Mouse (Mus musculus): Measurements from ENCODE around the gene Mybl2. TPM values are rescaled to one million over a fixed set of nuclear protein-coding genes. Genes with fewer than 3 reads are reported as not detected.

Gene Mybl2
- polyA plus RNA-seq (2015; fragmentation: Nextera tagmentation; extraction: Ambion mirVana) = 46.9 and 49.9 TPM in 2 replicates

- no peaks in the 10 kb centered on the region for H3K27me3 ChIP-seq
- H3K9me3 ChIP-seq (replicated peaks) = no peaks in the 10 kb centered on the region
- under 1% methylated on average over 48 of the region's 48 CpGs for WGBS (ENCODE audit: insufficient replicate concordance)
- H3K9ac ChIP-seq = peak within 1 kb of the TSS; percentile 91
- peak within 1 kb of the TSS; percentile 94 for H3K4me3 ChIP-seq (replicated peaks)
- ATAC-seq (ENCODE audit: insufficient read depth) = peak; percentile 95
- peak within 1 kb of the TSS; percentile 99 for H3K4me2 ChIP-seq
- peak within 1 kb of the TSS; percentile 89 for H3K27ac ChIP-seq (replicated peaks)
- H3K36me3 ChIP-seq (replicated peaks) = peaks cover 8% of the 10 kb centered on the region
- peaks cover 56% of the 10 kb centered on the region for H3K4me1 ChIP-seq (replicated peaks)
These were observed at the start of gene Mybl2 for GRCm38 (mm10) chr2:163054335-163054840. Gene Mybl2, plus strand, starts transcription at chr2:163054687.

- Histone ChIP-seq H3K36me3 (replicated peaks) (no peaks in the 10 kb centered on the region), H3K9ac (no peak overlapping the region), H3K4me1 (replicated peaks) (no peaks in the 10 kb centered on the region), H3K4me2 (no peak overlapping the region), H3K4me3 (replicated peaks) (no peak overlapping the region), H3K9me3 (replicated peaks) (no peaks in the 10 kb centered on the region), H3K27ac (replicated peaks) (no peak overlapping the region), H3K27me3 (no peaks in the 10 kb centered on the region)
- 52% methylated on average over 4 of the region's 4 CpGs for WGBS (ENCODE audit: insufficient replicate concordance)
- no peak for ATAC-seq (ENCODE audit: insufficient read depth)
These were observed 47.2 kb upstream of the Mybl2 start for GRCm38 (mm10) chr2:163007299-163007698.

- peak; percentile 95 for ATAC-seq (ENCODE audit: insufficient read depth)
- Histone ChIP-seq H3K27ac (replicated peaks) (peak within 1 kb of the TSS; percentile 66), H3K27me3 (no peaks in the 10 kb centered on the region), H3K4me1 (replicated peaks) (peaks cover 17% of the 10 kb centered on the region), H3K4me2 (peak within 1 kb of the TSS; percentile 75), H3K4me3 (replicated peaks) (peak within 1 kb of the TSS; percentile 96), H3K36me3 (replicated peaks) (no peaks in the 10 kb centered on the region), H3K9ac (peak within 1 kb of the TSS; percentile 78), H3K9me3 (replicated peaks) (no peaks in the 10 kb centered on the region)
- under 1% methylated on average over 57 of the region's 57 CpGs for WGBS (ENCODE audit: insufficient replicate concordance)
These were observed 37.4 kb upstream of the Mybl2 start, which contains the start of gene Ift52 for GRCm38 (mm10) chr2:163016916-163017743. Gene Ift52, plus strand, starts transcription at chr2:163017354.

GRCm38 (mm10) chr2:163031289-163031688, 23.2 kb upstream of the Mybl2 start:
- 66% methylated on average over 5 of the region's 5 CpGs for WGBS (ENCODE audit: insufficient replicate concordance)
- no peak for ATAC-seq (ENCODE audit: insufficient read depth)
- Histone ChIP-seq H3K4me3 (replicated peaks) (no peak overlapping the region), H3K9me3 (replicated peaks) (no peaks in the 10 kb centered on the region), H3K4me1 (replicated peaks) (no peaks in the 10 kb centered on the region), H3K27ac (replicated peaks) (no peak overlapping the region), H3K36me3 (replicated peaks) (peaks cover 75% of the 10 kb centered on the region), H3K4me2 (no peak overlapping the region), H3K9ac (no peak overlapping the region), H3K27me3 (no peaks in the 10 kb centered on the region)

GRCm38 (mm10) chr2:163031757-163032156, 22.7 kb upstream of the Mybl2 start:
- Histone ChIP-seq H3K4me3 (replicated peaks) (no peak overlapping the region), H3K4me2 (no peak overlapping the region), H3K9me3 (replicated peaks) (no peaks in the 10 kb centered on the region), H3K36me3 (replicated peaks) (peaks cover 75% of the 10 kb centered on the region), H3K27ac (replicated peaks) (no peak overlapping the region), H3K9ac (no peak overlapping the region), H3K4me1 (replicated peaks) (no peaks in the 10 kb centered on the region), H3K27me3 (no peaks in the 10 kb centered on the region)
- 59% methylated on average over 2 of the region's 2 CpGs for WGBS (ENCODE audit: insufficient replicate concordance)
- ATAC-seq (ENCODE audit: insufficient read depth) = no peak

GRCm38 (mm10) chr2:163032622-163033021, 21.9 kb upstream of the Mybl2 start:
- Histone ChIP-seq H3K9me3 (replicated peaks) (no peaks in the 10 kb centered on the region), H3K9ac (no peak overlapping the region), H3K27me3 (no peaks in the 10 kb centered on the region), H3K27ac (replicated peaks) (no peak overlapping the region), H3K4me2 (no peak overlapping the region), H3K36me3 (replicated peaks) (peaks cover 74% of the 10 kb centered on the region), H3K4me3 (replicated peaks) (no peak overlapping the region), H3K4me1 (replicated peaks) (no peaks in the 10 kb centered on the region)
- 42% methylated on average over 4 of the region's 4 CpGs for WGBS (ENCODE audit: insufficient replicate concordance)
- no peak for ATAC-seq (ENCODE audit: insufficient read depth)

GRCm38 (mm10) chr2:163039940-163040339, 14.5 kb upstream of the Mybl2 start:
- no peak for ATAC-seq (ENCODE audit: insufficient read depth)
- no peak overlapping the region for H3K9ac ChIP-seq
- WGBS (ENCODE audit: insufficient replicate concordance) = 42% methylated on average over 7 of the region's 7 CpGs
- H3K27me3 ChIP-seq = no peaks in the 10 kb centered on the region
- no peaks in the 10 kb centered on the region for H3K4me1 ChIP-seq (replicated peaks)
- no peak overlapping the region for H3K4me3 ChIP-seq (replicated peaks)
- no peak overlapping the region for H3K27ac ChIP-seq (replicated peaks)
- H3K36me3 ChIP-seq (replicated peaks) = peaks cover 74% of the 10 kb centered on the region
- no peaks in the 10 kb centered on the region for H3K9me3 ChIP-seq (replicated peaks)
- no peak overlapping the region for H3K4me2 ChIP-seq

GRCm38 (mm10) chr2:163048125-163048524, 6.4 kb upstream of the Mybl2 start:
- H3K4me1 ChIP-seq (replicated peaks) = peaks cover 8% of the 10 kb centered on the region; the same call in 1 of the 2 replicates
- H3K4me3 ChIP-seq (replicated peaks) = no peak overlapping the region
- H3K9ac ChIP-seq = no peak overlapping the region
- H3K9me3 ChIP-seq (replicated peaks) = no peaks in the 10 kb centered on the region
- H3K4me2 ChIP-seq = peak overlapping the region; percentile 45
- no peak overlapping the region for H3K27ac ChIP-seq (replicated peaks)
- H3K27me3 ChIP-seq = no peaks in the 10 kb centered on the region
- 2% methylated on average over 10 of the region's 10 CpGs for WGBS (ENCODE audit: insufficient replicate concordance)
- ATAC-seq (ENCODE audit: insufficient read depth) = no peak
- peaks cover 34% of the 10 kb centered on the region for H3K36me3 ChIP-seq (replicated peaks)

GRCm38 (mm10) chr2:163049116-163049515, 5.4 kb upstream of the Mybl2 start:
- ATAC-seq (ENCODE audit: insufficient read depth) = no peak
- no peaks in the 10 kb centered on the region for H3K27me3 ChIP-seq
- no peak overlapping the region for H3K27ac ChIP-seq (replicated peaks)
- H3K9me3 ChIP-seq (replicated peaks) = no peaks in the 10 kb centered on the region
- 73% methylated on average over 2 of the region's 2 CpGs for WGBS (ENCODE audit: insufficient replicate concordance)
- no peak overlapping the region for H3K4me2 ChIP-seq
- no peak overlapping the region for H3K4me3 ChIP-seq (replicated peaks)
- no peak overlapping the region for H3K9ac ChIP-seq
- H3K36me3 ChIP-seq (replicated peaks) = peaks cover 27% of the 10 kb centered on the region
- peaks cover 15% of the 10 kb centered on the region for H3K4me1 ChIP-seq (replicated peaks)

- peaks cover 6% of the 10 kb centered on the region; the same call in 1 of the 2 replicates for H3K36me3 ChIP-seq (replicated peaks)
- 49% methylated on average over 1 of the region's 1 CpGs for WGBS (ENCODE audit: insufficient replicate concordance)
- H3K9me3 ChIP-seq (replicated peaks) = no peaks in the 10 kb centered on the region
- no peaks in the 10 kb centered on the region for H3K27me3 ChIP-seq
- peaks cover 39% of the 10 kb centered on the region for H3K4me1 ChIP-seq (replicated peaks)
- no peak overlapping the region for H3K4me2 ChIP-seq
- ATAC-seq (ENCODE audit: insufficient read depth) = no peak
- no peak overlapping the region for H3K27ac ChIP-seq (replicated peaks)
- H3K4me3 ChIP-seq (replicated peaks) = no peak overlapping the region
- no peak overlapping the region for H3K9ac ChIP-seq
These were observed 2.8 kb upstream of the Mybl2 start for GRCm38 (mm10) chr2:163051691-163052090.

- Histone ChIP-seq H3K36me3 (replicated peaks) (peaks cover 2% of the 10 kb centered on the region; the same call in 1 of the 2 replicates), H3K27me3 (no peaks in the 10 kb centered on the region), H3K4me3 (replicated peaks) (no peak overlapping the region), H3K9ac (no peak overlapping the region), H3K9me3 (replicated peaks) (no peaks in the 10 kb centered on the region), H3K27ac (replicated peaks) (no peak overlapping the region), H3K4me1 (replicated peaks) (peaks cover 43% of the 10 kb centered on the region), H3K4me2 (no peak overlapping the region)
- WGBS (ENCODE audit: insufficient replicate concordance) = 65% methylated on average over 4 of the region's 4 CpGs
- no peak for ATAC-seq (ENCODE audit: insufficient read depth)
These were observed 2.4 kb upstream of the Mybl2 start for GRCm38 (mm10) chr2:163052101-163052500.
